Mouse (Mus musculus) spleen, adult 2 months (tissue): ENCODE data around the gene Cerk.

ENCODE experiments used
- CTCF ChIP-seq: fragments of 200-500 bp; IDR thresholded peaks from 2 replicates; pipeline ENCODE4 v1.5.1; 2011; ENCODE audit warnings: mild to moderate bottlenecking, inconsistent platforms; ENCODE audit not compliant: insufficient read depth, insufficient read length, insufficient replicate concordance; ENCODE audit errors: extremely low read depth
- POLR2A ChIP-seq: fragments of 200-500 bp; IDR thresholded peaks from 2 replicates; pipeline ENCODE4 v1.6.1; 2011; ENCODE audit warnings: low read depth, low read length, inconsistent platforms

DNA sequence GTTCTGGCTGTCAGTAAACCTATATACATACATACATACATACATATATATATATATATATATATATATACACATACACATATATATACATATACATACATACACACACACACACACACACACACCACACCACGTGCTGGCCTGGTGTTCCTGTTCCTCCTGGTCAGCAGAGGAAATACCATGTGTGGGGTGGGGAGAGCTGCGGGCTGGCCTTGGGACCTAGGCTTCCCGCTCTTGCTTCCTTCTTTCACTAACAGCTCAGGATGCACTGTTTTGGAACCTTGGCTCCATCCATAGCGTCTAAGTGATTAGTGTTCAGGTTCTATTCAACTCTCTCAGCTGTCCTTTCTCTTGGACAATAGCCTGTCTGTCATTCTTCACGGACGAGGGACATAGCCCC is 80.2 kb downstream of the Cerk start:
- TF ChIP-seq CTCF (no peak), POLR2A (no peak)
